22 mouse cellular contexts compared by ENCODE assay signal in genomic region chr9:43474303-43474643, GRCm38 (mm10).
DNase-seq lines count a peak whose midpoint lies in the region; ATAC-seq and TF ChIP-seq lines count a peak whose summit lies in the region.
"Had no signal": no experiment of that assay in that cellular context is flagged by ENCODE, and none has a peak within 500 bp of the region (broad histone marks: within the 10 kb centered on the region; RNA-seq: fewer than 3 reads in every experiment).

No protein-coding gene starts in this region.

- no peaks in the 10 kb centered on the region for H3K9me3 ChIP-seq in forebrain, embryonic 14.5 days (replicated peaks; ENCODE audit: control insufficient read depth, low read length)
- H3K9me3 ChIP-seq in forebrain, embryonic 11.5 days (ENCODE audit: control insufficient read depth, low read length) = no peaks in the 10 kb centered on the region
- H3K9me3 ChIP-seq: embryonic facial prominence, embryonic 10.5 days; embryonic facial prominence, embryonic 13.5 days had no signal

- ATAC-seq in forebrain, embryonic 14.5 days = no peak
- ATAC-seq in forebrain, embryonic 11.5 days (replicated peaks; ENCODE audit: low FRiP score) = no peak
- ATAC-seq in frontal cortex, adult (ENCODE audit: low TSS enrichment) = no peak
- ATAC-seq: CD4-positive, CD25-positive, alpha-beta regulatory T cell, adult 4 months; intestine, postnatal 0 days had no signal

- H3K9ac ChIP-seq in forebrain, embryonic 14.5 days (ENCODE audit: low read length) = no peak overlapping the region
- H3K9ac ChIP-seq in forebrain, embryonic 11.5 days (ENCODE audit: low read length) = no peak overlapping the region
- H3K9ac ChIP-seq: embryonic facial prominence, embryonic 13.5 days; hindbrain, embryonic 14.5 days had no signal

- TF ChIP-seq CTCF in layer of hippocampus, adult 2 months (conservative IDR thresholded peaks at IDR 0.05) = no peak

- 68% methylated on average over 4 of the region's 4 CpGs for WGBS in forebrain, embryonic 14.5 days
- WGBS in forebrain, embryonic 11.5 days = 63% methylated on average over 4 of the region's 4 CpGs

- H3K27ac ChIP-seq in forebrain, embryonic 14.5 days (ENCODE audit: low read depth, low read length) = 0 out of 2 replicates have a peak overlapping the region, but pooled peaks have one; percentile 21
- H3K27ac ChIP-seq in forebrain, embryonic 11.5 days (ENCODE audit: low read depth, low read length) = no peak overlapping the region
- peak overlapping the region; percentile 76 for H3K27ac ChIP-seq in layer of hippocampus, adult 2 months
- H3K27ac ChIP-seq: embryonic facial prominence, embryonic 10.5 days; embryonic facial prominence, embryonic 13.5 days; hindbrain, embryonic 14.5 days had no signal

- no peaks in the 10 kb centered on the region for H3K36me3 ChIP-seq in forebrain, embryonic 14.5 days (ENCODE audit: control insufficient read depth, insufficient read depth, low read length)
- no peaks in the 10 kb centered on the region for H3K36me3 ChIP-seq in forebrain, embryonic 11.5 days (ENCODE audit: control insufficient read depth, insufficient read depth, low read length)
- H3K36me3 ChIP-seq: embryonic facial prominence, embryonic 10.5 days; embryonic facial prominence, embryonic 13.5 days had no signal

- no peak overlapping the region for H3K4me3 ChIP-seq in forebrain, embryonic 14.5 days (ENCODE audit: low read depth, low read length)
- H3K4me3 ChIP-seq in forebrain, embryonic 11.5 days (ENCODE audit: low read depth, low read length) = no peak overlapping the region
- no peak overlapping the region for H3K4me3 ChIP-seq in layer of hippocampus, adult 2 months
- H3K4me3 ChIP-seq: embryonic facial prominence, embryonic 10.5 days; embryonic facial prominence, embryonic 13.5 days; erythroblast, embryonic 14.5 days had no signal

- H3K4me2 ChIP-seq in forebrain, embryonic 14.5 days (ENCODE audit: low read length) = peak overlapping the region; percentile 14; the same call in 1 of the 2 replicates
- no peak overlapping the region for H3K4me2 ChIP-seq in forebrain, embryonic 11.5 days (ENCODE audit: low read depth, low read length, severe bottlenecking)
- H3K4me2 ChIP-seq: embryonic facial prominence, embryonic 13.5 days; heart, embryonic 11.5 days; hindbrain, embryonic 14.5 days had no signal

- H3K4me1 ChIP-seq in forebrain, embryonic 14.5 days (ENCODE audit: control insufficient read depth, insufficient read depth, low read length) = peaks cover 21% of the 10 kb centered on the region; the same call in 1 of the 2 replicates
- no peaks in the 10 kb centered on the region; the same call in 1 of the 2 replicates for H3K4me1 ChIP-seq in forebrain, embryonic 11.5 days (replicated peaks; ENCODE audit: control insufficient read depth, insufficient read depth, low read length)

- no peak for DNase-seq in forebrain, embryonic 14.5 days (ENCODE audit: low spot score)
- no peak for DNase-seq in forebrain, embryonic 11.5 days (ENCODE audit: low spot score)
- no peak for DNase-seq in layer of hippocampus, adult 2 months (ENCODE audit: low spot score in 2 of 2)
- DNase-seq in layer of hippocampus, adult 11-12 months (ENCODE audit: low spot score) = no peak
- DNase-seq in brain, adult 2 months (ENCODE audit: low read depth, low spot score) = peak; percentile 27
- DNase-seq: adrenal gland, adult 2 months; adrenal gland, postnatal 14 days; cerebellum, adult 11-12 months; cerebellum, adult 8-10 months; cerebellum, postnatal 36 days; embryo, embryonic 11 days; gastrocnemius, postnatal 10 days; gastrocnemius, postnatal 36 days; heart, postnatal 36 days had no signal

- H3K27me3 ChIP-seq in forebrain, embryonic 14.5 days (replicated peaks; ENCODE audit: control insufficient read depth, insufficient read depth, low read length) = no peaks in the 10 kb centered on the region
- no peaks in the 10 kb centered on the region for H3K27me3 ChIP-seq in forebrain, embryonic 11.5 days (ENCODE audit: control insufficient read depth, insufficient read depth, low read length)
- H3K27me3 ChIP-seq: embryonic facial prominence, embryonic 13.5 days had no signal
